Mouse (Mus musculus): ENCODE measurements around the gene Sos1.
A peak's percentile ranks its signal among the peaks of the same experiment; 100 is the strongest.

DNA sequence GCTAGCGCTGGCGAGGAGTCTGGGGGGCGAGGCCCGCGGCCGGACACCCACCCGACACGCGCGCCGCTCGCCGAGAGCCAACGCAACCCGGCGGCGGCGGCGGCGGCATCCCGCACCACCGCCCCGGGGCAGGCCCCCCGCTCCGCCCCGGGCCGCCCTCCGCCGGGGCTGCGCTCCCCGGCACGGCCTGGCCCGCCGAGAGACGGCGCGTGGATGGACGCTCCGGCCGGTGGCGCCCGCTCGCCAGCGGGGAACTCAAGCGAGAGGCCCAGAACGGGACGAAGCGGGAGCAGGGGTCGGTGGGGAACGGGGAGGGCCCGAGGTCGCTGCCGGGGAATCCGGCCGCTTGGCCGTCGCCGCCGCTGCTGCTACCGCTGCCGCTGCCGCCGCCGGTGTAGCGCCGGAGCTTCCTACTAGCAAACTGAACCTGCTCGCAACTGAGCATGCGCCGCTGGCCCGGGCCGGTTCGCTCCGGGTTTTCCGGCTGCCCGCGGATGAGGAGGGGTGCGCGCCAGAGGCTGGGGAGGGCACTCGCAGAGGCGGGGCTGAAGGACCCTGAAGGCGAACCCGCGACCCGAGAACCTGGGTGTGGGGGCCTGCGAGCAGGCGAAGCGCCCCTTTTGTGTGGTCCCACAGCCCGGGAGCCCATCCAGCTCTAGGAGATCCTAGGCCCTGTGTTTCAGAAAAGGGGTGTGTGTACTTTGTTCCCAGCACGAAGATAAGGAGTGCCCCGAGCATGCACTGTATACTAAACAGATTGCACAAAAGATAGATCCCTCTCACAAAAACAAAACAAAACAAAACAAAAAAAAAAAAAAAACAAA is at the start of gene Sos1:
- no peak for TF ChIP-seq CTCF (IDR thresholded peaks at IDR 0.05; ENCODE audit: borderline replicate concordance, insufficient read depth, low read length)
- TF ChIP-seq POLR2A (IDR thresholded peaks at IDR 0.05; ENCODE audit: low read depth, low read length): peak; percentile 72
